Mouse (Mus musculus): ENCODE measurements around the gene Kiz.

The Kiz gene

DNA sequence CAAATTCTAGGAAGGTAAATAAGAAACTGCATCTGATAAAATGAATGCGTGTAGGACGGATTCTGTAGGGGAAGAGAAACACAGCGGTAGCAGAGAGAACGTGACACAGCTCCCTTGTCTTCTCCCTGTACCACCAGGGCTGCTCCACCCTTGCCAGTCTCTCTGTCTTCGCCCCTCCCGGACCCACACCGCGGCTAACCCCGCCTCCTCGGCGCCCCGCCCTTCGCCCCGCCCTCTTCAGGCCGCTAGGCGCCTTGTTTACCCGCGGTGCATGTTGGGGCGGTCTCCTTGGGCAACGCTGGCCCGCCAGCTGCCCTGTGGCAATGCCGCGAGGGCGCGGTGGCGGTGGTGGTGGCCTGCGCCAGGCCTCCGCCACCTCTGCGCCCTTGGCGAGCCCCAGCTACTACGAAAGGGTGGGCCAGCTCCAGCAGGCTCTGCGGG lies at the start of gene Kiz:
TSS of gene Kiz (plus strand) at position 266 of the 441 bp plus-strand sequence.
- DNase-seq (ENCODE audit: low read depth, low spot score) = peak; percentile 95

DNA sequence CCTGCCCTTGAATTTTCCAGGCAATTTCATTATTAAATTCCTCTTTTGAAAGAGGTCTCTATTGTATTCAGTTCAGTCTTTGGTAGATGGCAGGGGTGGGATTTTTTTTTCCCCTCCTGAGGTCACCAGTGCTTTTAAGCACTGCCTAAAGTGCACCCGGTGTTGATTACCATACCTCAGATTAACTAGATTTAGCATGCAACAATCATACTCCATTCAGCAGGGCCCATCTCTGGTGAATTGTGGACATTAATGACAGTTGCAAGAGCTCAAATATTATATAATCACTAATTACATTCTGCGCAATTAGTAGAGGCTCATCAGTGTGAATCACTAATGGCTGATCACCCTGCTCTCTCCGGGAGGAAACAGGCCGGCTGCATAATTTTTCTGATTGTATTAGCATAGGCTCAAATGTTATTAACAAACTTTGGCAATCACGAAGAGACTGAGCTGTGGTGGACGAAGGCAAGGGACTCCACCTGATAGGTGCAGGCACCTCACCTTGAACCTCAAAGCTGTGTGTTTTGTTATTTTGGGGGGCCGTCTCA lies 45.9 kb upstream of the Kiz start:
- no peak for DNase-seq (ENCODE audit: low read depth, low spot score)

DNA sequence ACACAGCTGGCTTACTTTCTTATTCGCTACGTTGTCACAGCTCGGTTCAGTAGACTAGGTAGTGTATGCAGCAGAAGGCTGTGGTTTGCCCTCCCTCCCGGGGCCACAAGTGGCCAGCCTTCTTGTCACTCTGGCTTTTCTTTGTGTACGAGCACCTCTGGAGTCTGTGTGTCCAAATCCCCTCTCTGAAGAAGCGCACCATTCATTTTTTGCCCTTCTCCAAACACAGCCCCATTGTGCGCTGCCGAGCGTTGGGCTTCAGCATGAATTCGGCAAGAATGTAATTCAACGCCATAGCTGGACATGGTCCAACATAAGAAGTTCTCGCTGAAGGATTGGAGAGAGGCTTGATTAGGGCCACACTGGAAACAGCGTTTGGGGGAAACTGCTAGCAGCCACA lies 45.0 kb upstream of the Kiz start:
- no peak for DNase-seq (ENCODE audit: low read depth, low spot score)

DNA sequence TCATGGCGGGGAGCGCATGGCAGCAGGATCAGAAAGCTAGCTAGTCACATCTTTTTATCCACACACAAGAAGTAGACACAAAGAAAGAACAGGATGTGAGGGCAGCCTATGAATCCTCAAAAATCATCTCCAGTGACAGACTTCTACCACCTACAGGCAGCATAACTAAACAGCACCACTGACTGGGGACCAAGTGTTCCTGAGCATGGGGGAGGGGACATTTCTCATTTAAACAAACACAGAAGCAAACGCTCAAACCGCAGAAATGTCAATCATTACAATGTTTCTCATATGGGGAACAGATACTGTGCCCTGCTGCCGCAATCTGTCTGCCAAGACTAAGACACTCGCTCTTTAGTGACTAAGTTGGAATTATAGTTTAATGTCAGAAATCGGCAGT lies 40.7 kb upstream of the Kiz start:
- DNase-seq (ENCODE audit: low read depth, low spot score) = no peak

DNA sequence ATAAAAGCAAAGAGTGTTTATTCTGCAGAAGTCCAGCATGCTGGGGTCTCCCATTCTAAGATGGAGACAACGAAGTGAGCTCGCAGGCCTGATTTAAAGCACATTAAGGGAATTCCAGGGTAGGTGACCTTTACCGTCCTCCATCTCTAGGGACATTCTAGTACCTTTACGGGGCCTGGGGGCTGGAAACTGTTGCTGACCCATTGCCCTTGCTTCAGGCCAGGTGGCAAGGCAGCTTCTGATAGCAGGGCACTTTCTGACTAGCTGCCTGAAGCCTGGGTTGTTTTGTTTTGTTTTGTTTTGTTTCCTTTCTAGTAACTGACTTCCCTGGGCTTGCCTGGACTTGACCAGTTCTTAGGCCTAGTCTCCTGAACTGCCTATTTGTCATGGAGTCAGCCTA lies 36.6 kb upstream of the Kiz start:
- DNase-seq (ENCODE audit: low read depth, low spot score) = peak; percentile 10

DNA sequence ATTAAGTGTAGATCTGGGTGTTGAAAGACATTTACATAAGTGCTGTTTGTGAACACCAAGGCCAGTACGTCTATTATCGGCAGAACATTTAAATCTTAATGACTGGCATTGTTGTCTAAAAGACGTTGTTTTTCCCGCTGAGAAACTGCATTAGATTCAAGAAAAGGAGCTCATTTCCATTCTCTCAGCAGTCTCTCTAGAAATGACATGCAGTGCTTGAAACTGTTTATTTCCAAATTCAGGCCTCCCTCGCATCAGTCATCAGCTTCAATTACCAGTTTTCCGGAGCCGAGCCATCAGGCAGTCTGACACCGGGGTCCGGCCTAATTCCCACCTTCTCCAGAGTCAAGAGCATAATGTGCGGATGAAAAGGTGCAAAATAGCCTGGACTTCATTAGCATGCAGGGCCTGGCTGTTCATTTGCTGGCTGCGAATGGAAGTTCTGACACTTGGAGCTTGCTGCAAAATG lies 32.1 kb upstream of the Kiz start:
- peak; percentile 44 for DNase-seq (ENCODE audit: low read depth, low spot score)

DNA sequence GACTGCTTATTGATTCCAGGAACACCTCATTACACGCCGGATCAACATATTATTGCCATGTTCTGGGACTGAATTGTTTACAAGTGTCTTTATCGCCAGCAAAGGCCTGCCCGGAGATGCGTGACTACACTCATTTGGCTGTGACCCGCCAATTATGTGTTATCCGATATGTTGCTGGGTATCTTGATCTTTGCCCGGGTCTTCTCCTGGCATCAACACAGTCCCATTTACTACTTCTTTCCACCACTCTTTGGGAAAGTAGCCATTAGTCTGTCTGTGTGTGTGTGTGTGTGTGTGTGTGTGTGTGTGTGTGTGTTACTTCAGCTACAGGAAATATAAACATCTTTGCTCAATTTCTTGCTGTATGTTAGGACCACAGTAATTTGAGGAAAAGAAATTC lies 31.6 kb upstream of the Kiz start:
- no peak for DNase-seq (ENCODE audit: low read depth, low spot score)

DNA sequence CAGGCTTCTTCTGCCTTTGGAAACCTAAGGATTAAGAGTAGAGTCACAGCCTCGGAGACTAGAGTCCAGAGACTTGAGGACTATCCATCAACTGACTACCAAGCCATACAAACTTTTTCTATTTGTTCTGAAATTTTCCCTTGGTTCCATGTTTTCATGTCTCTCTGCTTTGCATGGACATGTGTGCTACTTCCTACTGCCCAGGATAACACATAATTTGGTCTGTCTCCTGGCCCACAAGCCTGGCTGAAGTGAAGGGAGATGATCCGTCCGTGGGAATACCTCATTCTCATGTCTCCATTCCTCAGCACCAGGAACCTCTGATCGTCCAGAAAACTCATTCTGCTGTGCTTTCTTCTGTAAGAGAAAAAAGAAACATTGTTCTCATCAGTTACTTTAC lies 27.7 kb upstream of the Kiz start:
- no peak for DNase-seq (ENCODE audit: low read depth, low spot score)

DNA sequence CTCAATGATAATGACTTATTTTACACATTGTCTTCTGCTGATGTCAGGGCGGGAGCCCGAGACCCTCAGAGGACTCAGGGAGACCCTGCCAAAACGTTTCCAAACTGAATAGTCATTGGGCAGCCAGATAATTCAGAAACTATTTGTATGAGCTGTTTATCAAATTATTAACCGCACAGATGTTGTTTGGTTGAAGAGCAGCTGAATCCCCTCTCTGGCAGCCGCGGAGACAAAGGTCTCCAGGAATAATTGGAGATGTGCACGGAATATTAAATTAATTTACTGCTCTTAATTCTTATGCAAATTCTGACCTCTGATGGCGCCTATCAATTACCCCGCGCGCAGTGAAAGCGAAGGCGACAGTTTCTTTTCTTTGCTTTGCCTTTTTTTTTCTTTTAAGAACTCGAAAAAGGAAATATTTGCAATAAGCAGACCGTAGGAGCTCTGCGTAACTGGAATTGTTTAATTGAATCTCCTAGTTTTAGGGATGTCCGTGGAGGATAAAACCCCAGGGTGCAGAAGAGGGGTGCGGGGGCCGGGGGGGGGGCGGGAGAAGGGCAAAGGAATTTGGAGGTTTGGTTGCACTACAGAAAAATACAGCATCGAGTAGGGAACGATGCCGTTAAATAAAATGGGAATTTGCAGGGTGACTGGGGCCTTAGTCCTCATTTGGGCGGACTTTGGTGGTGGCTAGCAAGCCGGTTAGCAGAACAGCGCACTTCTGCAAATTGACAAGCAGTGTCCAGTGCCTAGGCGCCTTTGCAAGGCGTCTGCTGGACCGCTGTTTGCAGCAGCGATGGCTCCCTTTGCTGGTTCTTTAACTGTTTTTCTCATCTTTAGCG lies 22.2 kb upstream of the Kiz start:
- no peak for DNase-seq (ENCODE audit: low read depth, low spot score)

DNA sequence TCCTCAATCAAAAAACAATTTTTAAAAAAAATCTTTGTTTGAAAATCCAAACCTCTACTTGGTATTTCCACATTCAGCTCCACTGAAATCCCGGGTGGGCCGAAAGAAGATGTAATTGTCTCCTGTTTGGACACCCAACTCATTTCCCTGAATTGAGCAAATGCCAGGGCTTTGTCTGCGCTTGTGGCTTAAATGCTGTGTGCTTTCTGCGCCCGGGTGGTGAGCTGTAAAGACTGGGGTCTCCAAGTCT lies 21.7 kb upstream of the Kiz start:
- DNase-seq (ENCODE audit: low read depth, low spot score) = no peak

DNA sequence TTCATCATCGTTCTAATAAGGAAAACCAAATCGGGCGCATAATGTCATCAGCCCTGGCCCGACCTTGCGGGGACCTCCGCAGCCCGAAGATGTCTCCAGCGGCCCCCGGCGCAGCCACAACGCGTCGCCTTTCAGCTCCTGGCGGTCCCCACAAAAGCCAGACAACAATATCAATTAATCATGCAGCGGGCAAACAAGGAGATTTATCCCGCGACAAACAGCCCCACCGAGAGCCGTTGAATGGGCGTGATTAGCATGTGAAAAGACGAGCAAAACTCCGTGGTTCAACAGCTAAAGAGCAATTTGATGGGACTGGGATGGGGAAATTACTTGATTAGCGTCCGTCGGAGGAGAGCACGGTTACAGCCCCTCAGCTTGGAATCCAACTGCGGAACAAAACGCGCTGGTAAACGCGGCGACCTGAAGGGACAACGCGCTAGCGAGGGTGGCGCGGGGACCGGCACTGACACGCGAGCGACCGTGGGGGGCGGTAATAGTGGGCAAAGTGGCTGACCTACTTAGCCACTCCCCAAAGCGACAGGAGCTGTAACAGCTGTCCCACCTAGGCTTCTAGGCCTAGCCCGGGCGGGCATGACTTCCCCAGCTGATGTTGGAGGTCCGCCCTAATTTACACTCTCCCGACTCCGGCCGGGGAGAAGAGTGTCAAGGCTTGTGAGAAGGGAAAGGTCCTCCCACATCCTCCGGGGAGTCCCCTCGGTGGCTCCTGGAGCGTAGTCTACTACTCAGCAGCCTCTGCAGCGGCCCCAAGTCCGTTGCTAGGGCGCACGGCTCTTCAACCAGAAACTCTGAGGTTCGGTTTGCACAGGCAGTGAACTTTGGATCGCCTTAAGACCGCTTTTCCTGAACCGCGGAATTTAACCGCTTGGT lies 21.1 kb upstream of the Kiz start:
- peak; percentile 94 for DNase-seq (ENCODE audit: low read depth, low spot score)

DNA sequence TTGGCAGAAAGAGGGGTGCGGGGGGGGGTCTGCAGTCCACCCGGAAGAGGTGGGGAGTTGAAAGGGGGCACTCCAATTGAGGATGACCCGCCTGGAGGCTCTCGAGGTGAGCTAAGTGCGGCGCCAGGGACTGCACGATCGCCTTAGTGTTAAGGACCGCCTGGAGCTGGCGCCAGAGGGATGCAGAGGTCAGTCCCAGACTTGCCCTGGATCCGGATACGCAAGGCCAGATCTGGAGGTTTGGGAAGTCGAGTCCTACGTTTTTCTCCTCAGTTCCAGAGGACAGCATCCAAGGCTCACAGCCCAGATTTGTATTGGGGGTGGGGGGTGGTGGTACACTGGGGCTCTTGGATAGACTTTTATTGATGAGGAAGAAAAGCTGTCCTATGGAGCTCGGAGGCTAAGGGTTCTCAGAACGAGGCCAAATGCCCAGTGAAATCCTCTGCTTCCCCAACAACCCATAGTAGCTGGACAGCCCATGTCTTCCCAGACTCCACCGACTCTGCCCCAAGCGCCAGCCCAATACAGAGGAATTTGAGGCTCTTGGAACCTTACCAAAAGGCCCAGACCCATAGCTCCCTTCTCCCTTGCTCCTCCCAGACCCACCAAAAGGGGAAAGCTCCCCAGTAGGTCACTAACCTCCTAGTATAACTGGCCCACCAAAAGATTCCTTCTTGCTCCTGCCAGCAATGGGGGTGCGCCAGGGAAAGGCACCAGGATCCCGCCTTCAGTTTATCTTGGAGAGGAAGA lies 20.2 kb upstream of the Kiz start:
- DNase-seq (ENCODE audit: low read depth, low spot score) = peak; percentile 50

DNA sequence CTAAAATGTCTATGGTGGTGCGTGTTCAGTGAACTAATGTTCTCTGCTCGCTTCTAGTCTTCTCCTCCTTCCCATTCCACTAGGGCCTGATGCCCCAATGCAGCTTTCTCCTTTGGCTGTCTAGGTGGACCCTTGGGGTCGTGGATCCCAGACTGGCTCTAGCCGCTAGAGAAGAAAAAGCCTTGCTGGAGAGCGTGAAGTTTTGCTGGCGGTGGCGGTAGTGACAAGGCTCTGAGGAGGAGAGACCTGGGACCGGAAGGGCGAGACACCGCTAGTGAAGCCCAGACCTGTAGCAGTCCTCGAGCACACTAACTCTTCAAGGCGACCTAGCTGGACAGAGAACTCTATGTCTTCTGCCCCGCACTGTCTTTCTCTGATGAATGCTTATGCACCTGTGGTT lies 19.4 kb upstream of the Kiz start:
- DNase-seq (ENCODE audit: low read depth, low spot score) = peak; percentile 41

DNA sequence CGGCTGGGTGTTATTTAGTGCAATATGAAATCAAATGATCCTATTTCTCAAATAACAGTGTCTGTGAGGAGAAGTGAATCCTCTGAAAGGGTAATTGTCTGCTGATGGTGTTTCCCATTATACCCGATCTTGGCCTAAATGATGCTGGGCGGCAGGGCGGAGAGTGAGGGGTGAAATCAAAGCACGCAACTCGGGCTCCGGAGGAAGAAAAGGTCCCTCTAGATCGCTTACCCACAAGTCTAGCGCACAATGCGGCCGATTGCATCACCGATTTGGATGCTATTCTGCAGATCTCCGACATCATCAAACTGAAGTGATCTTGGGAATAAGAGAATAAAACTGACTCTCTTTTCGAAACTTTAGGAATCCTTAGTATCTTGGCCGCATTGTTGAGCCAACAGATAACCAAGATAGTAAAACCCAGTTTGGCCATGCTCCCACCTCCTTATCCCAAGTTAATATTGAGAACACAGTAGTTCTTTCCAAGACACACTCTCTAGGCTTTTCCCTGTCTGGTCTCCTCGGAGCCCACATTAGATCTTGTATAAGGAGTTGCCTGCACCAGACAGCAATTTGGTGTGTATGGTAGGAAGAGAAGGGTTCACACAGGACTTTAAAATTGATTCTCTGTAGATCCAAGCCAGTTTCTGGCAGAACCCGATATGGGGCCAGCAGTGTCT lies 18.7 kb upstream of the Kiz start:
- DNase-seq (ENCODE audit: low read depth, low spot score) = peak; percentile 18

DNA sequence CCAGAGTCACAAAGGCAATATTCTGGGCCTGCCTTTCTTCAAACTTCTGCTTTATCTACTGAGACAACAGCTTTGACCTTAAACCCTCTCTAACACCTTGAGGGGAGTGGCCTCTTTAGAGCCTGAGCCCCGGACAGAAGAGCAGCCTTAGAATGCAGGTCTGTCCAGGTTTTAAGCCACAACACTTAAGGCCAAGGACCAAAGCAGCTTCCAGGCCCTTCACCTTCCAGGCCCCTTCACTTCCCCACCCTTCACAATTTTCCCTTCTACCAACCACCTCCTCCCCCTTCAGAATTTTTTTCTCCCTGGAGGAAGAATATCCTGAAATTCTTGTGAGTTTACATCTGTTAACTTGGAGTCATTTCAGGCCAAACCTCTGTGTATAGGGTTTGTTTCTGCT lies 18.0 kb upstream of the Kiz start:
- peak; percentile 47 for DNase-seq (ENCODE audit: low read depth, low spot score)

DNA sequence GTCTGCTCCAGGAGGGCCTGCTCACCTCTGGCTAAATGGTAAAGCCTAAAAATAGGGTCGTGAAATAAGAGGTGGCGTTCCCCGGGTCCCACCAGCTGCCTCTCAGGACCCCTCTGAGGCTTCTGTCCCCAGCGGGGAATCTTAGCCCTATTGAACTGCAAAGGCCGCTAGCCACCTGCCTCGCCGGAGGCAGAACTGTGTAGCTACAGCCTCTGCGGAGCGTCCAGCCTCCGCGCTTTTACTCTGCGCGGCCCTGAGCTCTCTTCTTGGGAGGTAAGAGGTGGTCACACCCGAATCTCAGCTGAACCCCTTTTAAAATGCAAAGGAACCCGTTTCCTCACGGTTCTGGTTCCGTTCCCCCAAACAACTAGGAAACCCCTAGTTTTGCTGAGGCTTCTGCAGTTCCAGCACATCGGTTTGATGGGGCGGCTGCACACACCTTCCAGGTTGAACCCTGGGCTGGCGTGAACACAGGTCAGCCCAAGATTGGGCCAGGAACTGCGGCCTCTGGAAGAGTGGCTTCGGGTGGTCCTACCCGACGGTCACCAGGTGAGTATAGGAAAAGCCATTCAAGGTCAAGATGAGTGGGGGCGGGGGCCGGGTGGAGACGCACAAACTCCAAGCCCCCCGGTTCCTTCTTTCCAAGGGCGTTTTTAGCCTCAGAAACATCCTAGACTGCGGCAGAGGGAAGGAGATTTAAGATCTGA lies 16.9 kb upstream of the Kiz start:
- peak; percentile 62 for DNase-seq (ENCODE audit: low read depth, low spot score)

DNA sequence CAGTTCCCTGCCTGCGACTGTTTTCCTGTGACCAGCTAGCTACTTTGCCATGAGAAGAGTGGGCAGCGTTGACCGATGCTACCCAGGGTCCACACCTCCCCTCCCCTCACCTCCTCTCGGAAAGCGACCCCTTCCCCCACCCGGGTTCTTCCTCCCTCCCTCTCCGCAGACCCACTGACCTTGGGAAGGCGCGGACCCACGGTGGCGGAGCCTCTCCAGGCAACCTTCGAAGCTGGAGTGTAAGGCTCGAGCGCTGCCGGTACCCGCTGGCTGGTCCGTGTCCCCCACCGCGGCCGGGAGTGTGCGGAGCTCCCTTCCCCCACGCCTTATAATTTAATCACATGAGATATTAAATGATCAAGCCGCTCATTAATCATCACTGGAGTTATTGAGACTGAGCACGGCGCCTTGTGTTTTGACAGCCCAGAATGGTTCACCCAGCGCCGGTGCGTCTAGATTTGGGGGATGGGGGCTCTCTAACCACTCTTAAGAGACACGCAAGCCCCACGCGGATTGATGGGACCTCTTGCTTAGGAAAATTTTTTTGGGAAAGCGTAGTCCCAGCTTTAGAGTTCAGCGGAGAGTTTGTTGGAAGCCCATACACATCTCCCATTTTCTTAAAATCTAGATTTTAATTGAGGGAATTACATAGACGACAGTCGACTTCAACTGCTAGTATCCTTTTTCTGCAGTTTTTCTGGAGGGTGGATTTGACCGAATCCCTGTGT lies 16.2 kb upstream of the Kiz start:
- peak; percentile 29 for DNase-seq (ENCODE audit: low read depth, low spot score)

DNA sequence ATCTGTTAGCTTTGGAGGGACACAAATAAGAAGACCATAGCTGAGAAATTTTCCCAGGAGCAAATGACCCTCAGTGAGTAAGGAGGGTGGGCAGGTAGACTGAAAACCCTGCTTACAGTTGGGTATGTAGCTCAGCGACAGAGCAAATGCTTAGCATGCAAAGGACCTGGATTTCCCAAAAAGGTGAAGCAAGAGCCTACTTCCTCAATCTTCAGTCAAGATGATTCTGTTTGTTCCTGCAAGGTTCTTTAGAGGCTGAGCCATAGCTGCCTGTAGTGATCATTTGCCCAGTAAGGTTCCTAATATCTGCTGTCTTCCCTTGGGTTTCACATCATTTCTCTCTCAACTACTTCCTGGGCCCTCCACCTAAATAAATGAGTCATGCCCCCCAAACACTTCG lies 7.8 kb upstream of the Kiz start:
- DNase-seq (ENCODE audit: low read depth, low spot score) = no peak

DNA sequence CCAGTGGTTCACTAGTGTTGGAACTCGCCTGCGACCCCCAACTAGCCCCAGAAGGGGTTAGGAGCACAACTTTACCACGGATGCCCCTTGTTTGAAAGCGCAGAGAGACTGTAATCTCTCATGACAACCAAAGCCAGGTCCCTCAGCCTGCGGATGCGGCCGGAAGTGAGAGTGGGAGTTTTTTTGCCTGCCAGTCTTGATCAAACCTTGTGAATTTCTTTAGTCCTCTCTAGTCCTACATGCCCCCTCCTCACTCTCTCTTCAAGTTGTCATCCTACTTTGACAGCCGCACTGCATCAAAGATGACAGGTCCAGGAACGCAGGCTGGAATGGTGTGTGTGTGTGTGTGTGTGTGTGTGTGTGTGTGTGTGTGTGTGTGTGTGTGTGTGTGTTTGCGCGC lies 456 bp downstream of the Kiz start:
- peak; percentile 59 for DNase-seq (ENCODE audit: low read depth, low spot score)

DNA sequence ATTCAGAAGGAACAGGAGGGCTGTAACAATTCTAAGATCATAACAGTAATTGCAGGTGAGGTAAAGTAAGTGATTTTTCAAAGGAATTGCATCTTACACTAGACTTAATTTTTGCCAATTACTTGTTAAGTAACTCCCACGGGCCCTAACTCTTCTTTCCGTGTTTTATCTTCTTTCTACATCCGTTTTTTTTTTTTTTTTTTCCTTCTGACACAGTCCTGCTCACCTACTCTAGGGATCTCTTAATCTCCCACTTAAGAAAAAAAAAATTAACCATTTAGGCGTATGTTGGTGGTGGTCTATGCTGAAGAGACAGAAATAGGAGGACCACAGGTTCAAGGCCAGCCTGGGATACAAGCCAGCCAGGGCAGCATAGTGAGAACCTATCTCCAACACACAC lies 1.2 kb downstream of the Kiz start:
- no peak for DNase-seq (ENCODE audit: low read depth, low spot score)

Measured in ZHBTc4 (cell line).